Mouse (Mus musculus) forebrain, embryonic 16.5 days (tissue): ENCODE measurements around the gene Ifih1. TPM values are rescaled to one million over a fixed set of nuclear protein-coding genes. Genes with fewer than 3 reads are reported as not detected.

ENCODE experiments used
- ATAC-seq: fragments of 200-750 bp; cut with Nextera tagmentation; 2 replicates; pipeline ENCODE4 v1.8.0; 2017; ENCODE audit warnings: mild to moderate bottlenecking, moderate library complexity
- H3K27ac ChIP-seq: fragments of 300-500 bp; sonication (generic); 2 replicates; pipeline ENCODE4 v1.5.1; 2014; ENCODE audit warnings: low read length, control low read depth
- H3K27me3 ChIP-seq: fragments of 300-500 bp; sonication (generic); replicated peaks from 2 replicates; pipeline ENCODE4 v1.6.1; 2014; ENCODE audit warnings: low read length; ENCODE audit not compliant: control insufficient read depth, insufficient read depth
- H3K36me3 ChIP-seq: fragments of 300-500 bp; sonication (generic); 2 replicates; pipeline ENCODE4 v1.6.1; 2014; ENCODE audit not compliant: control insufficient read depth, insufficient read depth
- H3K4me1 ChIP-seq: fragments of 300-500 bp; sonication (generic); replicated peaks from 2 replicates; pipeline ENCODE4 v1.6.1; 2014; ENCODE audit warnings: low read length; ENCODE audit not compliant: control insufficient read depth, insufficient read depth
- H3K4me2 ChIP-seq: fragments of 300-500 bp; sonication (generic); 2 replicates; pipeline ENCODE4 v1.6.1; 2014; ENCODE audit warnings: mild to moderate bottlenecking, low read length, control low read depth
- H3K4me3 ChIP-seq: fragments of 300-500 bp; sonication (generic); replicated peaks from 2 replicates; pipeline ENCODE4 v1.5.1; 2014; ENCODE audit warnings: mild to moderate bottlenecking, low read length, control low read depth
- H3K9ac ChIP-seq: fragments of 300-500 bp; sonication (generic); replicated peaks from 2 replicates; pipeline ENCODE4 v1.6.1; 2014; ENCODE audit warnings: low read depth, low read length, control low read depth
- H3K9me3 ChIP-seq: fragments of 300-500 bp; sonication (generic); 2 replicates; pipeline ENCODE4 v1.6.1; 2016; ENCODE audit warnings: low read length; ENCODE audit not compliant: control insufficient read depth
- WGBS: fragments of 180-500 bp; shearing (Covaris S2); extraction: QIAGEN DNeasy Blood & Tissue Kit; methylation state at CpG from one replicate; pipeline ENCODE4 v1.1.7; 2014; 5-methylcytosine and 5-hydroxymethylcytosine counted together
- polyA plus RNA-seq: library from polyadenylated mRNA; unstranded; fragments of >200 nt; fragmentation: Nextera tagmentation; extraction: Ambion mirVana; gene quantifications from 2 replicates; pipeline ENCODE4 v1.2.1, GENCODE M21; 2015

The Ifih1 gene
- 1.2 and 1.4 TPM in 2 replicates for polyA plus RNA-seq

- WGBS, result under 1% methylated on average over 30 of the region's 30 CpGs
- Histone ChIP-seq H3K9me3 (no peaks in the 10 kb centered on the region), H3K9ac (peak within 1 kb of the TSS; percentile 51), H3K27me3 (no peaks in the 10 kb centered on the region), H3K4me1 (peaks cover 22% of the 10 kb centered on the region), H3K4me2 (peak within 1 kb of the TSS; percentile 87), H3K27ac (no peak within 1 kb of the TSS), H3K36me3 (no peaks in the 10 kb centered on the region), H3K4me3 (peak within 1 kb of the TSS; percentile 50)
- peak; percentile 85 for ATAC-seq
Measured at GRCm38 (mm10) chr2:62646014-62646645, at the start of gene Ifih1. TSS of gene Ifih1 (minus strand) at chr2:62646255.

GRCm38 (mm10) chr2:62685934-62686333 lies 39.9 kb upstream of the Ifih1 start:
- Histone ChIP-seq H3K27me3 (no peaks in the 10 kb centered on the region), H3K4me3 (no peak overlapping the region), H3K4me2 (no peak overlapping the region), H3K9ac (no peak overlapping the region), H3K36me3 (no peaks in the 10 kb centered on the region), H3K4me1 (peaks cover 5% of the 10 kb centered on the region), H3K27ac (no peak overlapping the region), H3K9me3 (no peaks in the 10 kb centered on the region)
- ATAC-seq, result no peak
- WGBS, result 90% methylated on average over 6 of the region's 6 CpGs

- peaks cover 5% of the 10 kb centered on the region for H3K4me1 ChIP-seq
- H3K27ac ChIP-seq, result no peak overlapping the region
- H3K4me2 ChIP-seq, result no peak overlapping the region
- H3K9me3 ChIP-seq, result no peaks in the 10 kb centered on the region
- no peaks in the 10 kb centered on the region for H3K27me3 ChIP-seq
- no peaks in the 10 kb centered on the region for H3K36me3 ChIP-seq
- ATAC-seq, result no peak
- 63% methylated on average over 3 of the region's 3 CpGs for WGBS
- H3K4me3 ChIP-seq, result no peak overlapping the region
- H3K9ac ChIP-seq, result no peak overlapping the region
Measured at GRCm38 (mm10) chr2:62684989-62685595, 39.0 kb upstream of the Ifih1 start.

GRCm38 (mm10) chr2:62681667-62682066 lies 35.6 kb upstream of the Ifih1 start:
- Histone ChIP-seq H3K27ac (no peak overlapping the region), H3K4me3 (no peak overlapping the region), H3K9ac (no peak overlapping the region), H3K27me3 (no peaks in the 10 kb centered on the region), H3K36me3 (no peaks in the 10 kb centered on the region), H3K4me2 (peak overlapping the region; percentile 9; the same call in 1 of the 2 replicates), H3K4me1 (peaks cover 5% of the 10 kb centered on the region), H3K9me3 (no peaks in the 10 kb centered on the region)
- 31% methylated on average over 8 of the region's 8 CpGs for WGBS
- peak; percentile 47 for ATAC-seq

GRCm38 (mm10) chr2:62672788-62673187 lies 26.7 kb upstream of the Ifih1 start:
- WGBS, result 90% methylated on average over 5 of the region's 5 CpGs
- Histone ChIP-seq H3K27me3 (no peaks in the 10 kb centered on the region), H3K4me1 (no peaks in the 10 kb centered on the region), H3K27ac (no peak overlapping the region), H3K36me3 (no peaks in the 10 kb centered on the region), H3K4me2 (no peak overlapping the region), H3K9me3 (no peaks in the 10 kb centered on the region), H3K9ac (no peak overlapping the region), H3K4me3 (no peak overlapping the region)
- no peak for ATAC-seq

GRCm38 (mm10) chr2:62670767-62671166 lies 24.7 kb upstream of the Ifih1 start:
- Histone ChIP-seq H3K4me3 (no peak overlapping the region), H3K9ac (no peak overlapping the region), H3K4me1 (no peaks in the 10 kb centered on the region), H3K27me3 (no peaks in the 10 kb centered on the region), H3K4me2 (no peak overlapping the region), H3K36me3 (no peaks in the 10 kb centered on the region), H3K27ac (no peak overlapping the region), H3K9me3 (no peaks in the 10 kb centered on the region)
- no peak for ATAC-seq
- 87% methylated on average over 4 of the region's 4 CpGs for whole genome bisulfite sequencing

- no peak overlapping the region for H3K4me3 ChIP-seq
- H3K4me2 ChIP-seq, result no peak overlapping the region
- H3K36me3 ChIP-seq, result no peaks in the 10 kb centered on the region
- no peaks in the 10 kb centered on the region for H3K9me3 ChIP-seq
- WGBS, result 87% methylated on average over 5 of the region's 5 CpGs
- no peaks in the 10 kb centered on the region for H3K27me3 ChIP-seq
- H3K9ac ChIP-seq, result no peak overlapping the region
- H3K4me1 ChIP-seq, result no peaks in the 10 kb centered on the region
- ATAC-seq, result no peak
- no peak overlapping the region for H3K27ac ChIP-seq
Measured at GRCm38 (mm10) chr2:62670301-62670700, 24.2 kb upstream of the Ifih1 start.

- WGBS, result 60% methylated on average over 3 of the region's 3 CpGs
- Histone ChIP-seq H3K9me3 (no peaks in the 10 kb centered on the region), H3K27ac (no peak overlapping the region), H3K4me1 (0 out of 2 replicates have a peak, but pooled peaks cover under 1% of the 10 kb centered on the region), H3K4me3 (no peak overlapping the region), H3K9ac (no peak overlapping the region), H3K36me3 (no peaks in the 10 kb centered on the region), H3K4me2 (no peak overlapping the region), H3K27me3 (no peaks in the 10 kb centered on the region)
- ATAC-seq, result no peak
Measured at GRCm38 (mm10) chr2:62669848-62670247, 23.8 kb upstream of the Ifih1 start.

DNA sequence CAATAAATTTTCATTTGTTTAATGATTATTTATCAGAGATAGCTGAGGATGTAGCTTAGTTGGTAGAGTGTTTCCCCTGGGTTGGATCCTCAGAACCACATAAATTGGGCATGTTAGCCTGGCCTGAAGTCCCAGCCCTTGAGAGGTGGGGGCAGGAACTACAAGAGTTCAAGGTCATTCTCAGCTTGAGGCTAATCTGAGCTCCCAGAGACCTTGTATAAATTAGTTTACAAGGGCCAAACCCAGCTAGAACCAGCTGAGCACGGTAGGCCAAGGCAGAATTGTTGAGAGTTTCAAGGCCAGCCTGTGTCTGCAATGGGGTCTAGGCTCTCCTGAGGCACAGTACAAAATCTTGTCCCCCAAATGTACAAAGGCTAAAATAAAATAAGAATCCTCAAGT lies 19.5 kb upstream of the Ifih1 start:
- H3K4me1 ChIP-seq, result peaks cover 5% of the 10 kb centered on the region
- no peak overlapping the region for H3K27ac ChIP-seq
- no peak overlapping the region for H3K9ac ChIP-seq
- no peaks in the 10 kb centered on the region for H3K27me3 ChIP-seq
- no peak overlapping the region for H3K4me3 ChIP-seq
- no peak for ATAC-seq
- no peaks in the 10 kb centered on the region for H3K9me3 ChIP-seq
- no peak overlapping the region for H3K4me2 ChIP-seq
- H3K36me3 ChIP-seq, result no peaks in the 10 kb centered on the region
- WGBS, result 67% methylated on average over 1 of the region's 1 CpGs
